Mouse (Mus musculus): ENCODE data around the gene Bsn.

DNA sequence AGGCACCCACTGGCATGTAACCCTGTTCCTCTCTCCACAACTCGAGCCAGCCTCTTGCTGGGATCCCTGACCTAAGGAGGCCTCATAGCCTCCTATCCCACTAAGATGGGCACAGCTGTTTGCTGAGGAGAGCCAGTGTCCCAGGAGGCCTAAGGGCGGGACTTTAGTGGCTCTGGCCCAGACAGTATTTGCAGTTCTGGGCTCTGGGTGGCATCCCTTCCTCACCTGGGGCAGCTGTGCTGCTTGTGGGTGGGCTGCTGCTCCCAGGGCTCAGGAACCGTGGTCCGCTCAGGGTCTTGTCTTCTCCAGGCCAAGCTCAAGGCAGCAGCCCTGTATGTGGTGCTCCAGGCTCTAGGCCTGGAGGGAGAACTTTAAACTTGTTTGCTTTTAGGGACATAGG, 143.6 kb downstream of the Bsn start:
- TF ChIP-seq CTCF (IDR thresholded peaks at IDR 0.05; ENCODE audit: low read depth, low read length) = no peak
- no peak for TF ChIP-seq POLR2A (IDR thresholded peaks at IDR 0.05; ENCODE audit: borderline replicate concordance, low read depth, low read length)
